Mouse (Mus musculus): ENCODE results near the gene Eml2.
"Not testable (repeated sequence)": the region's sequence is repeated elsewhere in the genome, so short reads cannot be mapped to it uniquely, and the experiment has no call there.

Eml2 gene

GRCm38 (mm10) chr7:19175708-19176515 lies at the start of gene Eml2:
Eml2 (plus strand) TSS chr7:19176421.
- no peak for DNase-seq

DNA sequence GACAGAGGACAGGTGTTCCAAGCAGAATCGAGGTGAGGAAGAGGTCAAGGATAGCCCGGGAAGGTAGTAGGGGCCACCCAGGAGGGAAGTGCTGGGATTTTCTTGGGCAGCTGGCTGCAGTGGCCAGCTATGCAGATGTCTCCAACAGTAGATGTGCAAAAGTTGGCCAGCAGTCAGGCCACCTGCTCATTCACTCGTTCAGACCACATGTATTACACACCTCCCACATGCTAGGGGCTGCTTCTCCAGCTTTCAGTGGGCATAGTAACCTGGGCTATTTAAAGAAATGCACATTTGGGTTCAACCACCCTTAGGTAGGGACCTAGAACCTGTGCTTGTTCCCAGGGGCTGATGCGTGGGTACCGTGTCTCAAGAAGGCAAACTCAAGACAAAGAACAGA lies 48.5 kb upstream of the Eml2 start:
- DNase-seq, result no peak

- DNase-seq, result no peak
These were observed 46.8 kb upstream of the Eml2 start for GRCm38 (mm10) chr7:19129396-19129795.

GRCm38 (mm10) chr7:19130657-19131056 lies 45.6 kb upstream of the Eml2 start:
- DNase-seq, result peak; percentile 15

DNA sequence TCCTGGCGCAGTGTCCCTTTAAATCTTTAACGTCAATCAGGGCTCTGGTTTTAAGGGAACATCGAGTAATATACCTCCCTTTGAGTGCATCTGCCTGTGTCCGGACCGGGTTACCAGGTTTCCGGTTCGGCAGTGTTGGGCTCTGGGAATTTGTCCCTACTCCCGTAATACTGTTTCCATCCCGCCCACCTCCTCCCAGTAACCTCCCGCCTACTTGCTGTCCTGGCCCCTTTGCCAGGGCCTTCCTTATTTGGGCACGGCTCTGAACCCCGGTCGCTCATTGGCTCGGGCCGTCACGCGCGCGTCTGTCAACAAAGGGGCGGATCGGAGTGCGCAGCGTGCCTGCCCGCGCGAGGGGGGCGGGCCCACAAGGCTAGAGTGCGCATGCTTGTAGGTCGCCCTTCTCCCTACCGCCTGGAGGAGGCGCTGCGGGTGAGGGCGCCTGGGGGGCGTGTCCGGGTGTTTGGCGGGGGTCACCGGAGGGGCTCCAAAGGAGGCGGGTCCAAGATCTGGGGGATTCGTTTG lies 44.8 kb upstream of the Eml2 start:
- DNase-seq, result peak; percentile 92

DNA sequence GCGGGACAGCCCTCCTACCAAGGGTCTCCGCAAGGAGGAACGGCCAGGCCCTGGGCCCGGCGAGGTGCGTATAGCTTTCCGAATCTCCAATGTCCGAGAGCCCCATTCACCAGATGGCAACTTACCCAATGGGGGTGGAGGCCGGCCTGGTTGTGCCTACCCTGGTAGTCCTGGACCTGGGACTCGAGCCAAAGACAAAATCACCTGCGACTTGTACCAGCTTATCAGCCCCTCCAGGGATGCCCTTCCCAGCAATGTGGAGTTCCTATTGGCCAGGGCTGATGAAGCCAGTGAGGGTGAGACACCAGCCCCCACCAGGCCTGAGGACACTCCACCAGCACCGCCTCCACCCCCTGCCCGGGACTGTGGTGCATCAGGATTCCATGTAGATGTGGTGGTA lies 40.1 kb upstream of the Eml2 start:
- no peak for DNase-seq

GRCm38 (mm10) chr7:19136673-19137334 lies 39.4 kb upstream of the Eml2 start:
- peak; percentile 30 for DNase-seq

GRCm38 (mm10) chr7:19137380-19137779 lies 38.8 kb upstream of the Eml2 start:
- DNase-seq, result peak; percentile 74

DNA sequence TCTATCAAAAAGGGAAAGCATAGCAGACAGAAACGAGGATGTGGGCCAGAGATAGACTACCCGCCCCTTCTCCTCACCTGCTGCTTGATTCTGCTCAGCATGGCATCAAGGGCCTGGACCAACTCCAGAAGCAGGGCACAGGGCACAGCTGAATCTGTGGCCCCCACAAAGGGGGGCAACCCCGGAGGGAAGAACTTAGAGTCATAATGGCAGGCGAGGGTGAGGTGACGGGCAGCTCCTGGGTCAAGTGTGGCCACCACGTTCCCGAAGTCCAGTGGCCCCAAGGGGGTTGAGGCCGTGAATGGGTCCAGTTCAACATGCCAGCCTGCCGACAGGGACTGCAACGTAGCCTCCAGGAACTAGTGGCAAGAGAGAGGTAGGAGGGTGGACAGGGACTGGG lies 29.4 kb upstream of the Eml2 start:
- no peak for DNase-seq

GRCm38 (mm10) chr7:19147497-19148045 lies 28.6 kb upstream of the Eml2 start:
- DNase-seq, result no peak

- DNase-seq, result no peak
These were observed 27.9 kb upstream of the Eml2 start for GRCm38 (mm10) chr7:19148180-19148874.

- peak; percentile 99 for DNase-seq
These were observed 27.2 kb upstream of the Eml2 start, which contains the start of gene Qpctl for GRCm38 (mm10) chr7:19148875-19149541. Qpctl (minus strand) TSS chr7:19149291.

DNA sequence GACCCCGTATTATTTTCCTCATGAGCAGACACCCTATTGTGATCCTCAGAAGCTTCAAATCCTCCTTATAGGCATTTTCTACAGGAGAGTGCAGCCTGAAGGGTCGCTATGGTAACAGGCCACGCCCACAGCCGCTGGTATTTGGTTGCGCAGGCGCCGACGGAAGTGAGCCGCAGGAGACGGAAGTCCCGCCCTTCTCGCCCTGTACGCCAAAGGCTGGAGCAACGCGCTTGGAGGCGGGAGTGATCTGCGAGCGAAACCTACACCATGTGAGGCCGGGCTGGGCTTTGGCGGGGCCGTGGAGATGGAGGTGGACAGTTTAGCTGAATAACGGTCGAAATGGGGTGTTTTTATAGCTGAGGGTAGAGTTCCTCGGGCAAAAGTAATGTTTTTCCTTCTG lies 26.6 kb upstream of the Eml2 start, which contains the start of gene Snrpd2:
Gene Snrpd2, plus strand, starts transcription at position 97 of the 400 bp plus-strand sequence.
- DNase-seq, result peak; percentile 95

DNA sequence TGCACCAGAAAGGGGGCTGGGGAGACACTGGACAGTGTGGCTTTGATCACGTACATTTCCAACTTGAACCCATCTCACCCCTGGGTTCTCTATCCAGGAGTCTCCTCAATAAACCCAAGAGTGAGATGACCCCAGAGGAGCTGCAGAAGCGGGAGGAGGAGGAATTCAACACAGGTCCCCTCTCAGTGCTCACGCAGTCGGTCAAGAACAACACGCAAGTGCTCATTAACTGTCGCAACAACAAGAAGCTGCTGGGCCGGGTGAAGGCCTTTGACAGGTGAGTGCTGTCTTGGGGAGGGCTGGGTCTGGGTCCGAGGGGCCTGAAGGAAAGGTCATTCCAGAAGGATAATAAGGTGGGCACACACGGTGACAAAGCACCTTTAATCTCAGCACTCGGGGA lies 25.1 kb upstream of the Eml2 start:
- DNase-seq, result not testable (repeated sequence)

- no peak for DNase-seq
These were observed 21.4 kb upstream of the Eml2 start for GRCm38 (mm10) chr7:19154796-19155195.

DNA sequence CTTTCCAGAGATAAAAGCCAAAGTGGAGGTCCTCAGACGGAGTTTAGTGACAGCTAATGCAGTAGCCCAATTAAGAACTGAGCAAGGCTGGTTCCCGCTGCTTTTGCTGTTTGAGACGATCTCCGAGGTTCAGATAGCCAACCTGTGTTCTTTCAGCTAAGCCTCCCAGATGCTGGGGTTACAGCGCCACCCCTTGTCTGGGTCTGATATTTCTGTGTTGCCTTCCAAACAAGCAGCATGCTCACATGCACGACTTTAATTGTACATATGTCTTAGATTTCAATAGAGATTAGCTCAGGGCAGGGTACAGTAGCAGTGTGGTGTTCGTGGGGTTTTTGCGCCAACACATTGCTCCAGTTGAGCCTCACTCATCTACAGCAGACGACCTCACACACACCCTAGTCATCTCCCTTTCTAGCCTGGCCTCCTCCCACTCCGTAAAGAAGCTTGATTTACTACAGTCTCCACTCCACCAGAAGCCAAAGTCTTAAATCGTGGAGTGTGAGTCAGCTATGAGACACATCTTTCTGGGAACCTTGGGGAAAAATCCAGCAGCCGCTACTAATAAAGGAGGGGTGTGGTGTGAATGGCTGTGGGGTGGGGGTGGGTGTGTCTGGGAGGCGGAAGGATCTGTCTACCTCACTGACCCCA lies 20.3 kb upstream of the Eml2 start:
- DNase-seq, result no peak

- peak; percentile 99 for DNase-seq
These were observed 18.9 kb upstream of the Eml2 start for GRCm38 (mm10) chr7:19157160-19157800.

- DNase-seq, result no peak
These were observed 17.6 kb upstream of the Eml2 start for GRCm38 (mm10) chr7:19158601-19159000.

GRCm38 (mm10) chr7:19159411-19159810 lies 16.8 kb upstream of the Eml2 start:
- DNase-seq, result no peak

DNA sequence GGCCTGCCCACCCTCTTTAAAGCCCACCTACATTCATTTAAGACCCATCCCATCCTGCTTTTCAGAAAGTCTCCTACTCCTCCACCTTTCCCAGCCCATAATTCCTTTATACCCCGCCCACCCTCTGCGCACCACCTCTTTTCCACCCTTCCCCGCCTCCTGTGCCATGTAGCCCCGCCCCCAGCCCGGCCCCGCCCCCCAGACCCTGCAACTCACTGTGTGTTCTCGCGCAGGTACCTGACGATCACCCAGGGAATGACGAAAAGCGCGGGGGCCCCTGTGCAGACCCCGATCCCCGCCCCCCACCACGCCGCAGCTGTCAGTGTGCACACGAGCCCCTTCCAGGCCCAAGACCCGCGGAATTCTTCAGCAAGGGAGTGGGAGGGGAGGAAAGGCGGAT lies 16.1 kb upstream of the Eml2 start:
- no peak for DNase-seq

- no peak for DNase-seq
These were observed 13.3 kb upstream of the Eml2 start for GRCm38 (mm10) chr7:19162928-19163327.

Data from thymus, postnatal 25 days (tissue).